Mouse (Mus musculus) erythroblast, embryonic 14.5 days (primary cell): ENCODE results near the gene Exoc6b. TPM values are rescaled to one million over a fixed set of nuclear protein-coding genes. Genes with fewer than 3 reads are reported as not detected.

Source experiments
- H3K27me3 ChIP-seq: 2 replicates; pipeline ENCODE4 v1.6.1; 2012; ENCODE audit warnings: inconsistent platforms; ENCODE audit not compliant: control insufficient read depth
- H3K36me3 ChIP-seq: 2 replicates; pipeline ENCODE4 v1.6.1; 2012; ENCODE audit warnings: mild to moderate bottlenecking, inconsistent platforms; ENCODE audit not compliant: control insufficient read depth
- H3K4me1 ChIP-seq: 2 replicates; pipeline ENCODE4 v1.6.1; 2012; ENCODE audit warnings: inconsistent platforms; ENCODE audit not compliant: control insufficient read depth
- H3K4me3 ChIP-seq: replicated peaks from 2 replicates; pipeline ENCODE3; 2012; ENCODE audit warnings: moderate library complexity, mild to moderate bottlenecking, inconsistent platforms
- H3K9me3 ChIP-seq: 2 replicates; pipeline ENCODE4 v1.6.1; 2012; ENCODE audit warnings: low read length, inconsistent platforms, mixed read lengths; ENCODE audit not compliant: control insufficient read depth
- GATA1 ChIP-seq: IDR thresholded peaks from 2 replicates; pipeline ENCODE4 v1.6.1; 2012; ENCODE audit warnings: low read length, inconsistent platforms, mixed read lengths
- TAL1 ChIP-seq: IDR thresholded peaks from 3 replicates; pipeline ENCODE4 v1.6.1; 2012; ENCODE audit warnings: low read length, inconsistent platforms, mixed read lengths
- polyA plus RNA-seq: library from polyadenylated mRNA; stranded (reverse); fragments of >175 nt; gene quantifications from 2 replicates; pipeline ENCODE4 v1.2.3, GENCODE M21; 2012

Gene Exoc6b
- polyA plus RNA-seq, 1 experiment: not detected

GRCm38 (mm10) chr6:84755266-84755665 lies 314.0 kb downstream of the Exoc6b start:
- TF ChIP-seq GATA1: no peak
- H3K36me3 ChIP-seq: no peaks in the 10 kb centered on the region
- no peaks in the 10 kb centered on the region for H3K9me3 ChIP-seq
- no peaks in the 10 kb centered on the region for H3K4me1 ChIP-seq
- H3K27me3 ChIP-seq: no peaks in the 10 kb centered on the region
- no peak overlapping the region for H3K4me3 ChIP-seq

GRCm38 (mm10) chr6:84752806-84753420 lies 316.4 kb downstream of the Exoc6b start:
- no peaks in the 10 kb centered on the region for H3K4me1 ChIP-seq
- TF ChIP-seq TAL1: no peak
- no peak for TF ChIP-seq GATA1
- no peaks in the 10 kb centered on the region for H3K9me3 ChIP-seq
- H3K27me3 ChIP-seq: no peaks in the 10 kb centered on the region
- no peaks in the 10 kb centered on the region for H3K36me3 ChIP-seq
- no peak overlapping the region for H3K4me3 ChIP-seq

GRCm38 (mm10) chr6:84751409-84751808 lies 317.9 kb downstream of the Exoc6b start:
- Histone ChIP-seq H3K4me1 (no peaks in the 10 kb centered on the region), H3K27me3 (no peaks in the 10 kb centered on the region), H3K9me3 (no peaks in the 10 kb centered on the region), H3K36me3 (no peaks in the 10 kb centered on the region), H3K4me3 (no peak overlapping the region)
- TF ChIP-seq GATA1 (no peak), TAL1 (no peak)

GRCm38 (mm10) chr6:84746847-84747395 lies 322.4 kb downstream of the Exoc6b start:
- Histone ChIP-seq H3K27me3 (no peaks in the 10 kb centered on the region), H3K4me1 (no peaks in the 10 kb centered on the region), H3K4me3 (no peak overlapping the region), H3K9me3 (no peaks in the 10 kb centered on the region), H3K36me3 (no peaks in the 10 kb centered on the region)
- TF ChIP-seq GATA1: no peak
- no peak for TF ChIP-seq TAL1

GRCm38 (mm10) chr6:84746193-84746846 lies 323.0 kb downstream of the Exoc6b start:
- Histone ChIP-seq H3K4me3 (no peak overlapping the region), H3K4me1 (no peaks in the 10 kb centered on the region), H3K36me3 (no peaks in the 10 kb centered on the region), H3K9me3 (no peaks in the 10 kb centered on the region), H3K27me3 (no peaks in the 10 kb centered on the region)
- TF ChIP-seq TAL1 (no peak), GATA1 (no peak)

- H3K4me3 ChIP-seq: no peak overlapping the region
- TF ChIP-seq GATA1: no peak
- TF ChIP-seq TAL1: no peak
- no peaks in the 10 kb centered on the region for H3K4me1 ChIP-seq
- no peaks in the 10 kb centered on the region for H3K27me3 ChIP-seq
- no peaks in the 10 kb centered on the region for H3K36me3 ChIP-seq
- H3K9me3 ChIP-seq: no peaks in the 10 kb centered on the region
Observed at GRCm38 (mm10) chr6:84745570-84745969, 323.7 kb downstream of the Exoc6b start.

- Histone ChIP-seq H3K27me3 (no peaks in the 10 kb centered on the region), H3K4me1 (no peaks in the 10 kb centered on the region), H3K9me3 (no peaks in the 10 kb centered on the region), H3K4me3 (no peak overlapping the region), H3K36me3 (no peaks in the 10 kb centered on the region)
- TF ChIP-seq TAL1: no peak
Observed at GRCm38 (mm10) chr6:84742227-84742626, 327.1 kb downstream of the Exoc6b start.

GRCm38 (mm10) chr6:84736942-84737341 lies 332.4 kb downstream of the Exoc6b start:
- no peaks in the 10 kb centered on the region for H3K9me3 ChIP-seq
- no peak overlapping the region for H3K4me3 ChIP-seq
- no peak for TF ChIP-seq GATA1
- no peak for TF ChIP-seq TAL1
- no peaks in the 10 kb centered on the region for H3K27me3 ChIP-seq
- H3K4me1 ChIP-seq: no peaks in the 10 kb centered on the region
- no peaks in the 10 kb centered on the region for H3K36me3 ChIP-seq

- Histone ChIP-seq H3K4me3 (no peak overlapping the region), H3K36me3 (no peaks in the 10 kb centered on the region), H3K4me1 (no peaks in the 10 kb centered on the region), H3K9me3 (no peaks in the 10 kb centered on the region), H3K27me3 (no peaks in the 10 kb centered on the region)
- TF ChIP-seq TAL1 (no peak), GATA1 (no peak)
Observed at GRCm38 (mm10) chr6:84726876-84727275, 342.4 kb downstream of the Exoc6b start.
